Mouse (Mus musculus) activated CD4-positive, CD25-positive, alpha-beta regulatory T cell, adult 4 months (primary cell): ENCODE measurements around the gene Mrto4. TPM values are rescaled to one million over a fixed set of nuclear protein-coding genes. Genes with fewer than 3 reads are reported as not detected.
"Not testable (repeated sequence)": the region's sequence is repeated elsewhere in the genome, so short reads cannot be mapped to it uniquely, and the experiment has no call there.

Experiments
- ATAC-seq: one replicate; pipeline ENCODE4 v1.8.0; 2017
- polyA plus RNA-seq, 2 experiments: library from polyadenylated mRNA; unstranded; fragments of 100-300 nt; shearing (Covaris generic); gene quantifications; one replicate each; pipeline ENCODE4 v1.2.1; 2017

Gene Mrto4
- polyA plus RNA-seq: 10 to 100 TPM; 39.1 to 56.7 TPM

DNA sequence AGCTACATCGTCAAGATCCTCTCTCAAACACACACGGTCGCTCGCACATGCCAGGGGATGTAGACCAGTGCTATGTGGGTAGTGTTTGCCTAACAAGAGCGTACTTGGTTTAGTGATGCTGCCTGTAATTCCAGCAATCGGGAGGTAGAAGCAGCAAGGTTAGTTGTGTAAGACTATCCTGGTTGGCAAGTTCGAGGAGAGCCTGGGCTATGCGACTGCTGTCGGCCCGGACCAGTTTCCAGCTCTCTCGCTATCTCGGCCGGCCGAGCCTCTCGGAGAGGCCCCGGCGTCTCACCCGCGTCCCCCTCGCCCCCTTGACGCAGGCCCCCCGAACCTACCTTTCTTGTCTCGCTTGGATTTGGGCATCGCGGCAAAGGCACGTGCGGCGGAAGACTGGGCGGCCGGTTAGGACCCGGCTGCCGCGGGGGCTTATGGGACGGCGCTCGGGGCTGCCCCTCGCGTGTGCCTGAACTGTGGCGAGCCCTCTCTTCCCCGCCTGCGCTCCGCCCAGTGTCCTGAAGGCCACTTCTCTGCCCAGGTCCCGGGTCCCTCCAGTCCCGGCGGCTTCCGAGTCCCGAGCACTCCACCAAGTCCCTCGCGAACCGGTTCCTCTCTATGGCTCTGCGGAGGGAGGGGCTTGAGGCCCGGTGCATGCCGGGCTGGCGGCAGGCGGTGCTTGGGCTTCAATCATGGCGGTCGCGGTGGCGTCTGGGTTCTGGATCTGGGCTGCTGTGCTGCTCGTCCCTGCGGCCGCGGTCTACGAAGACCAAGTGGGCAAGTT lies at the start of gene Mrto4, which contains the start of the genes Emc1 and Ubr4:
Gene Mrto4 (minus strand): TSS at position 646 of the 781 bp plus-strand sequence.
Gene Emc1 (plus strand): TSS at position 657 of the 781 bp plus-strand sequence.
Gene Ubr4 (plus strand): TSS at position 679 of the 781 bp plus-strand sequence.
- peak; percentile 97 for ATAC-seq

DNA sequence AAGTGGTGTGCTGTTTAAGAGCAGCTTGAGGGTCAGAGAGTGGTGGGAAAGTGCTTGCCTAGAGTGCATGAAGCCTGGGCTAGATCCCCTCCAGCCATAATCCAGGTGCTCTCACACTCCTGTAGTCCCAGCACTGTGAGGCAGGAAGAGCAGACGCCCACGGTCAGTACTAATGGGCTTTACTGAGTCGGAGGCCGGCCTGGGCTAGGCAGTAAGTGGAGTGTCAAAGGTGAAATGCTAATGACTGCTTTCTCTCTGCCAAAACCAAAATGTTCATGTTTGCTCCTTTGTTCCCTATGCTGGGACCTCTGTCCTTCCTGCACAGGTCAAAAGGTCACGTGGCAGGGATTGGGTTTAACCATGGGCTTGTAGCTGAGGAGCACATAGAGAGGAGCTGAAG lies 48.1 kb upstream of the Mrto4 start:
- ATAC-seq: no peak

DNA sequence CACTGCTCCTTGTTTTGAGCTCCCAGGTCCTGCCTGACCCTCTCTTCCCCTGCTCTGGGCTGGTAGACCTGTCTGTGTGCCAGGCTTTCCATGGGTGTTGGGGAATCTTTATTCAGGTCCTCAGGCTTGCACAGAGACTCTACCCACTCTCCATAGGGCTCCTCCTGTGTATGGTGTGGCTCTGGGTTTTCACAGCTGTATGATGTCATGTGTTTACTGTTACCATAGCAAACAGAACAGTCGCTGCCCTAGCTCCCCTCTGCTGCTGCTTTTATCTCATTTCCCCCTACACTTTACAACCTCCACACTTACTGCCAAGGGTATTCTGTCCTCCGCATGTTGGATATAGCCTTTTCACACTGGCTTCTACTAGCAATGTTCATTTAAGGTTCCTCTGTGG lies 43.1 kb upstream of the Mrto4 start:
- ATAC-seq: no peak

DNA sequence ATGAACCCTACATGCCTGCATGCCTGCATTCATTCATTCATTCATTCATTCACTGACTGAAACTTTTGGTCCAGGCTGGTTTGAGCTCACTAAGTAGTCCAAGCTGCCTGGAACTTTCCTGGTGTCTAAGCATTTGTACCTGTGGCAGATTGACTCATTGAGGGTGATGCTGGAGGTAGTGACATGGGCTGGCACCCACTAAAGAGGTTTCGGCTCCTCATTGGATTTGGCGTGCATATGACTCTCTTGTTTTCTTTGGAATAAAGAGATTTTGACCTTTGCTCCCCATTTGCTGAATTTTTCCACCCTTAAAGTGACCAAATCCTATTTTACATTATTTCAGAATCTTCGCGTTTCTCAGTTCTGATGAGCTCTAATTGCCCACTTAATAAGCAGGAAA lies 37.2 kb upstream of the Mrto4 start:
- ATAC-seq: no peak

DNA sequence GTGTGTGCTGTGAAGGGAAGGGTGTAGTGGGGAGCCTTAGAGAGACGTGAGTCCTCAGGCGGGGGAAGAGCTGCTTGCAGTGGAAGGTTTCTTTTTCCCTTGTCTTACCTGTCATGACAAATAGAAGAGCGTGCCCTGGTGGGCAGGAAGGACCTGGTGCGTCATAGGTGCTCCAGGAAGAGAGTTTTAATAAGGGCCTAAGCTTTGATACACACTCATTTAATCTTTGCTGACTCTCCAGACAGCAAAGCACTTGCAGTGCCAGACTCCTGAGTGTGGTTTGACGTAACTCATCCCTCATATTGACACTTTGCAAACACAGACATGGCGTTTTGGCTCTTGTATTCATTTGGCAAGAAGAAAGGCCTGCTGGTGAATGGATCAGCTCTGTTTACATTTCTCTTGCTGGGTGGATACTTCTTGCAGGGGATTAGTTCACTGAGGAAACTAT lies 34.5 kb upstream of the Mrto4 start:
- ATAC-seq: no peak

DNA sequence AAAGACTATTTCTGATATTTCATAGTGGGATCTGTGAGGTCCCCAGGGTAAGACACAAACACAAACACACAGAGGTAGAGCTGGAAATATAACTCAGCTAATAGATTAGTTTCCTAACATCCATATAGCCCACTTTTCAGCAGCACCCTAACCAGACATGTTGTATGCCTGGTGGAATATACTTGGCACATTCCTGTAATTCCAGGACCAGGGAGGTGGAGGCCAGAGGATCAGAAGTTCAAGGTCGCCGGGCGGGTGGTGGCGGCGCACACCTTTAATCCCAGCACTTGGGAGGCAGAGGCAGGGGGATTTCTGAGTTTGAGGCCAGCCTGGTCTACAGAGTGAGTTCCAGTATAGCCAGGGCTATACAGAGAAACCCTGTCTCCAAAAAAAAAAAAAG lies 33.5 kb upstream of the Mrto4 start:
- ATAC-seq: not testable (repeated sequence)

DNA sequence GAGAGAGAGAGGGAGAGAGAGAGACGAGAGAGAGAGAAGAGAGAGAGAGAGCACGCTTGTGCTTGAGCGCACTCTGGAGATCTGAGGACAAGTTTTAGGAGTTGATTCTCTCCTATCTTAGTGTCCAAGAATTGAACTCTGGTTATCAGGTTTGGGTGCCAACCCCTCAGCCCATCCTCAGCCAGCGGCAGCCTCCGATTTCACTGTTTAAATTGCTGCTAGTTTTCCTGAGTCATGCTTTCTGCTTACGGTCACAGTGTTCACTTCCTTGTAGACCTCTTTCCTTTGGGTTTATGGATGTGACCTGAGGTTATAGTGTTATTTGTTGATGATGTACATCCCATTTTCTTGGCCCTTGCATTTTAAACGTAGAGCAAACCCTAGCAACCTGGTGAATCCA lies 29.9 kb upstream of the Mrto4 start:
- ATAC-seq: no peak

DNA sequence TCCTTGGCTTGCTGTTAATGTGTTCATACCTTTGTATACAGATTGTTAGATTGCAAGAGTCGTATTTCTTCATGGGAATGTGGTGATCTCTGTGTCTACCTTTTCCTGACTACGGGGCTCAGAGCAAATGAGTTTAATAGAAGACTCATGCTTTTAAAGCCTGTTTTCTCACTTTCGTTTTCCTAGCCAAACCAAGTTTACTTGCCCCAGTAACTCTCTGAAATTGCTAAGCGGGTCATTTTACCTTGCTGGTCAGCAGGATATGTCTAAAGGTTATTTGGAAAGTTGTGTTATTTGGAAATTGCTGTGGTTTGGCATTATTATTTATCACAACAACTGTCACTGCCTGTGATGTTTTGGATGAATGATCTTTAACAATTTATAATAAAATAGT lies 29.1 kb upstream of the Mrto4 start:
- ATAC-seq: no peak

DNA sequence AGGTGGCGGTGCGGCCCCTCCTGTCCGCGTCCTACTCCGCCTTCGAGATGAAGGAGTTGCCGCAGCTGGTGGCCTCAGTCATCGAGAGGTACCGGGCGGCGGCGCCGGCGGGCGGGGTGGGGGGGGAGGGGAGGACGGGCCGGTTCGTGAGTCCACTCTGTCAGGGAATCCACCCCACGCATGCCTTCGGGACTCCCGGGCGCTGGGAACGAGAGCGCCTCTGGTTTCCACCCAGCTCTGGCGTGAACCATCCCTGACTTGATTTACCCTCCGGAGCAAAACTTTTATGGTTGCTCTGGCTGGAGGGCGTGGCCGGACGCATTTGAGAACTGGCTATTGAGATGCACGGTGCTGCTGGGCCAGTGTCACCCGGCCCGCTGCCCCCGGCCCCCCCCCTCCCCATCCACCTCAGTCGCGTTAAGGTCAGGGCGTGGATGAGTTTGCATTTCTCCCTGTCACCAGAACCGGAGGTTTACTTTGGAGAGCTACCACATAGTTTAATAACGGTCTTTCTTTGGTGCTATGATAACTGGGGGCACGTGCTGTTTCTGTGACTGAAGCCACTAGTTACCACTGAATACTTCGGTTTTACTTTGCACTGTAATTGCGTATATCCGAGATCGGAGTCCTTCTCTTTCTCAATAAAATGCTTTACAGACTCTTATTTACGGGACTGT lies 28.5 kb upstream of the Mrto4 start:
- peak; percentile 8 for ATAC-seq

DNA sequence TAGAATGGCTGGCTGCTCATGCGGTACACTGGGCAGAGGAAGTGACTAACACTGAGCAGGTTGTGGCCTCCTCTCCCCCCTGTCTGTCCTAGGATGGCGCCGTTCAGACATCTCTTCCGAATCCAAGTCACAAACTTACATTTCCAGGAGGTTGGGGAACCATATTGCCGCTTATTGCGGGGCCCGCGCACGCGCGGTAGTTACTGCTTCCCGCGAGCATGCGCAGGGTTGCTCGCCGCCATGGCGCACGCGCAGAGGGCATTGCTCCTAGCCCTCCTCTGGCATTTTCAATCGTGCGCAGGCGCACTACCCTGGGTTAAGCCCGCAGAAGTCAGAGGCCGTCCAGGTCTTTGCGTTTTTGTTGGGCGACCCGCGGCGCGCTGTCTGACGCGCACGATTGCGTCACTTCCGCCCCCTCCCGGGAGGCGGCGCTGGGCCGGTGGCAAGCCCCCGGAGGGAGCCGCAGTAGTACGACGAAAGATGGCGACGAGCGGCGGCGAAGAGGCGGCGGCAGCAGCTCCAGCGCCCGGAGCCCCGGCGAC lies 27.9 kb upstream of the Mrto4 start:
- ATAC-seq: peak; percentile 89

DNA sequence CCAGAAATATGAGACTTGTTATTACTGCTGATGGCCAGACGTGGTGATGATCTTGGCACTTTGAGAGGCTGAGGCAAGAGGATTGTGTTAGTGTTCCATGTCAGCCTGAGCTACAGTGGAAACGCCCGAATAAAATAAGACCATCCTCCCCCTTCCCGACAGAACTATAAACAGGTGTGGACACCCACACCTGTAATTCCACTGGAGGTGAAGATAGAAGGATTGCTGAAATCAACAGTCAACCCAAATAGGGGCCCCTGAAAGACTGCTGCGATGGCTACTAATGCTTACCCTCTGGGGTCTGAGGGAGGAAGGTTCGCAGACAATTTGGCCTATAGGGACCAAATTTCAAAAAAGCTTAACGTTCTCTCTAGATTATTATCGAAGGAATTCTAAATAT lies 27.3 kb upstream of the Mrto4 start:
- ATAC-seq: no peak

DNA sequence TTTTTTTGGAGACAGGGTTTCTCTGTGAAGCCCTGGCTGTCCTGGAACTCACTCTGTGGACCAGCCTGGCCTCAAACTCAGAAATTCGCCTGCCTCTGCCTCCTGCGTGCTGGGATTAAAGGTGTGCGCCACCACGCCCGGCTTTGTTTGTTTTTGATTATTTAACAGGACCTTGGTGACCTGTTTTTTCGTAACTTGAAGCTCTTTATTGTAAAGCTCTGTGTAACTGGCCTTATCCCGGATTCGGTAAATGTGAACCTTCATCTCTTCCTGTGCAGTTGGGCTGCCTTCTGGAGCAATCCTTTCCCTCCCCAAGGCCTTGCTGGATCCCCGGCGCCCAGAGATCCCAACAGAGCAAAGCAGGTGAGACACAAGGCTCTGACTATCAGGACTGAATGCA lies 21.2 kb upstream of the Mrto4 start:
- no peak for ATAC-seq

DNA sequence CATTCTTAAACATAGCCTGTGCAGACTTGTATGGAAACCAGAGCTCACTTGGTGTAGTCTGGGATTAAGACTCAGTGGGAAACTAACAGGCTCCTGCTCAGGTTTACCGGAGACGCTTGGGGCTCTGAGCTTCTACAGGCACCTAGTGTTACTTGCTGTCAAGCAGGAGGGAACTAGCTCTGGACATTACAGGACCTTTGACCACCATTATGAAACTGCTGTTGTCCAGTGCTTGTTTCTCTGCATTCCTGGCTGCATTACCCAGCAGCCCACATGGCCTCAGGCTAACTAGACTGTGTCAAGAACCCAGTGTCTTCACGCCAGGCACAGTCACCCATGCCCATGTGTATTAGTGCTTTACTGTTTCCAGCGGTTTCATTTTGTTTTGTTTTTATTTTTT lies 20.8 kb upstream of the Mrto4 start:
- no peak for ATAC-seq

DNA sequence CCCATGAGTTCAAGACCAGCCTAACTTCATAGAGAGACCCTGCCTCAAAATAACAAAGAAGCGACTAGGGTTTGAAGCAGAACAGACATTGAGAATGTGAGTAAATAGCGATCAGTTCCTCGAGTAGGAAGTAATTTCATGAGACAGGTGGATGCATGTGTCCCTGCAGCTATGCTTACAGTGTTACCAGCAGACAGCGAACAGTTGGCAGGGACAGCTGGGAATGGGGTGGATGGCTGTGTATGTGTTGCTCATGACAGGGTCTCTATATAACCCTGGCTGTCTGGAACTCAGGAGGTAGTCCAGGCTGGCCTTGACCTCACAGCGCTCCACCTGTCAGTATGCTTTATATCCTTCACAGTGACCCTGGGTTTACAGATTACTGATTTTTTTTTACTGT lies 15.7 kb upstream of the Mrto4 start:
- ATAC-seq: no peak

DNA sequence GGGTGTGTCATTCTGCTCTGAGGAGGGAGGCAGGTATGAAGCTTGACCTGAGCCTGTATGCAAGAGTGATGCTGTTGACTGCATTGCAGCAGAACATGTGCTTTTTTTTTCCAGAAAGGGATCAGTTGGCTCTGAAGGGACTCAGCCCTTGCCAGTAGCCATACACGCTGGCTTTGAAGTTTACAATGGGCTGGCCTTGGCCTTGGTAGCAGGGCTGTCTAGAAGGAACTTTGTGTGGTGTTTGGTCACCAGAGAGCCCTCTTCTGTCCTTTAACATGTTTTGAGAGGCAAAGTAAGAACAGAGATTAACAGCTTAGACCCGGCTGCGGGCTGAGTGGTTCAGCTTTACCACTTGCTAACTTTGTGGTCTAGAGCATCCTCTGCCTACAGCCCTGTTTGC lies 15.0 kb upstream of the Mrto4 start:
- ATAC-seq: no peak

DNA sequence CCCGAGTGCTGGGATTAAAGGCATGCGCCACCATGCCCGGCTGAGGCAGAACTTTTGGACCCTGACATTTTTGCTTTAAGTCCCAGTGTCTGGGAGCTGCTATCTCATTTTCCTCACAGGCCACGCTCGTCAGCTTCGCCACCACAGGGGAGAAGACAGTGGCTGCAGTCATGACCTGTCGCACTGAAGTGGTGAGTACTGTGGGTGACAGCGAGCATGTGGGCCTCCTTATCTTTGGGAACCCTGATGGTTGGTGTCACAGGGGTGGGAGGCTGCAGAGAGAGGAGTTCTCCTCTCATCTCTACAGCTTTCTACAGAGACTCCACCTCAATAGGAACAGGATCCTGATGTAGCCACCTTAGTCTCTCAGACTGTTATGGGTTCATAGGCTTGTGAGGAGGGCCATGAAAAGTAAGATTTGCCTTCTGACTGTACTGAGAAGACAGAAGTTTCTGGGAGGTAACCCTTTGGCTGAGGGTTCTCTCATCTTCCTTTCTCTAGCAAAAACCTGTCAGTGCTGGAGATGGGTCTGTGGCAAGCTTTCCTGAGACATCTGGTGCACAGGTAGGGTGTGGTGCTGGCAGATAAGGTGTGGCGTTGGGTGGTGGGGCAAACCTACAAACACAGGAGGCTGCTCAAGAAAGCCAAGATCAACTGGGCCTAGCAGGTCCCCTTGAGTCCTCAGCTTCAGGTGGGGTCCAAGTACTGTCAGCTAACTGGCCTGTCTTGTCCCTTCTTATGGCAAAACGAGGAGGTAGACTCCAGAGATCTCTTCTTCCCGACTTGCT lies 8.6 kb upstream of the Mrto4 start:
- ATAC-seq: no peak

DNA sequence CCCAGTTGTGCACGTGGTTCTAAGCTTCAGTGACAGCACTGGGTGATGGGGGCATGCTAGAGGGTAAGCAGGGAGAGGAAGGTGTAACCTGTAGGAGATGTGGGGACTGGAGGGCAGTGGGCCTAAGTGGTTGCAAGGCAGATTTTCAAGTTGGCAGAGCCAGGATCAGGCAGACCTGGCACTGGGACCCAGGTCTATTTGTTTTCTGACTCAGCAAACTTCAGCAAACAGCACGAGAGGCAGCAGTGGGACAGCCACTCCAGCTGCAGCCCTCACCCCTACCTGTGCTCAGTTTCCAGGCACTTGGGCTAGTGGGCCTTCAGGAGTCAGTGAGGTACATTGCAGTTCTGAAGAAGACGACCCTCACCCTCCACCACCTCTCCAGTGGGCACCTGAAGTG lies 4.8 kb upstream of the Mrto4 start:
- no peak for ATAC-seq

DNA sequence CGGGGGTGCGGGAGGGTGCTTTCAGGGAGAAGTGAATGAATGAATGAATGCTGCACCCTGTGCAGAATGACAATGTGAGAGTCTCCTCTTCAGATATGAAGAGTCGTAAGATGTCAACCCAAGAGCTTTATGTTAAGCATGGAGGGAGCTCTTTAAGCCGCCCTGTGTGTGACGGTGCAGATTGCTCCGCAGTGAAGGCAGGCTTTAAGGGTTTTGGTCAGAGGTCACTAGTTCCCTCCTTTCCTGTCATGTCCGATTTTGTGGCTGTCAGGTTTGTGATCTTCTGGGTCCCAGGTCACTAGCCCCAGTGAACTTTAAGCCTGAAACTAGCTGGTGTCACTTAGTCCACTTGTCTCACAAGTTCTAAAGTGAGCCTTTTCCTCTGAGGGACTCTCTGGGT lies 456 bp upstream of the Mrto4 start:
- no peak for ATAC-seq

DNA sequence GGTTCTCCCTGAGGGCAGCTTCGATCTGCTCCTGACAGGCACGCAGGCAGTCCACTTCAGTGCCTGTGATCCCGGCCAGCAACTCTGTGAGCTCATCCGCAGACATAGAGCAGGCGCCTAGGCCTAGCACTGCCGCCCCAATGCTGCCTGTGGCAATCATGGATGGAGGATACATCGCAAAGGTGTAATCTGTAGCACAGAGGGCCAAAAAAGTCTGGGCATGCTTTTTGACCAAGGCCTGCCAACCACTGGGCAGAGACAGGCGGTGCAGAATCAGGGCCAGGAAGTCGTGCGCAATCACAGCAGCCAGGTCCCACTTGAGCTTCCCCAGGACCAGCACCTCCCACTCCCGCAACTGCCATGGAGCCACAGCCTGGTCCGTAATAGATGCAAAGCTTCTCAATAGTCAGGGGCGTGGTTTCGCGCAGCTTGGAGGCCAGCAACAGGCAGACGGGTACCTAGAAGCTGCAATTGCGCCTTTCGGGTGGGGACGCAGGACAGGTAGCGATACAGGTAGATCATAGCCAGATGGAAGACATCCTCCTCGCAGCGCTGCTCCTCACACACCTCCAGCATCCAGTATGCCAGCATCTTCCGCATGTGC lies 6.9 kb downstream of the Mrto4 start:
- ATAC-seq: no peak

DNA sequence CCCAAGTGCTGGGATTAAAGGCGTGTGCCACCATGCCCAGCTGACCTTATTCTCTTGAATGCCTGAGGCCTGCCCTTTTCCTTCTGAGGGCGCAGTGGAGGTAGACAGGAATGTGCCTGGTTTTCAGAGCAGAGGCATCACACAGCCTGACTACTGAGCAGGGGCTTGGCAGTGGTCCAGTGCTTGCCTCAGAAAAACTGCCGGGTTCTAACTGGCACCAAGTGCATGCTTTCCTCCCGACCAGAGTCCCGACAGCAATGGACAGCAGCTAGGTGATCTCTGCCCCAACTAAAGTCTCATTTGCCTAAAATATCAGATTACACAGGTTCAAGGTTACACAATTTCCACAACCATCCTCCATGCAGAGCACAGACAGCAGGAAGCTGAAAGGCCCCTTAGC lies 8.7 kb downstream of the Mrto4 start:
- ATAC-seq: no peak

DNA sequence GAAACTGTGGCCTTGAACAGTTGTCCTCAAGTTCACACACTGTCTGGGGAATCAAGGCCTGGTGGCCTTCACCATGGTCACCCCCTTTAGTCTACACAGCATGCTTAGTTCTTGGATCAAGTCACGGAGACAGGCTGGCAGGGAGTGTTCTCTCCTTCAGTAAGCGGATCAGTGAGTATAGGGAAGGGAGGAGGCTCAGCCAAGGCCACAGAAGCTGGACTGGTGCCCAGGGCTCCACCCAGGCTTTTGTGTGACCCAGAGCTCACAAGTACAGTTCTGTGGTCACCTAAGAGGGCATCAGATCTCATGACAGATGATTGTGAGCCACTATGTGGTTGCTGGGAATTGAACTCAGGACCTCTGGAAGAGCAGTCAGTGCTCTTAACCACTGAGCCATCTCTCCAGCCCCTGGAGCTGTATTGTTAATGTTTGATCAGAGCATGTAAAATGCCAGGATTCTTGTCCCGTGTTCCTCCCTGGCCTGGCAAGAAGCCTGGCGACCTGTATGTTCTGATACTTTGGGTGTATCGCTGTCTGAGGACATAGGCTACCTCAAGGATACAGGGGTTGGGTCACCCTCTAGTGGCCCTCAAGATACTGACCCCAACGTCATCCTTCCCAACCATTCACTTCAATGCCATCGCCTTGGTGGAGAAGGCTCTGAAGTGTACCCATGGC lies 10.7 kb downstream of the Mrto4 start:
- ATAC-seq: no peak

DNA sequence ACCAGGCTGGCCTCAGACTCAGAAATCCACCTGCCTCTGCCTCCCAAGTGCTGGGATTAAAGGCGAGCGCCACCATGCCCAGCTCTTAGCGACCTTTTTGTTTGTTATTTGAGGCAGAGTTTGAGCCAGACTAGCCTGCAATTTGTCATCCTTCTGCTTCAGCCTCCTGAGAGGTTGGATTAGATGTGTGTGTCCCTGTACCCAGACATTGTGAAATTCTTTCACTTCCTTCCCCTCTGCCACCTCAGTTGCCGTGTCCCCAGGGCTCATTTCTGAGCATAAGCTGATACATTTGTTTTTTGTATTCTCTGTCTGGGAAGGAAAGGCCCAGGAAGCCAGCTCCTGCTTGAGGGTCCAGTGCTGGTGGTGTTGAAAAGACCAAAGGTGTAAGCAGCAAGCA lies 11.5 kb downstream of the Mrto4 start:
- ATAC-seq: no peak
